Mouse (Mus musculus) embryonic facial prominence, embryonic 15.5 days (tissue): Measurements from ENCODE around the gene Med20. TPM values are rescaled to one million over a fixed set of nuclear protein-coding genes. Genes with fewer than 3 reads are reported as not detected.
A peak's percentile ranks its signal among the peaks of the same experiment; 100 is the strongest.
"Not testable (repeated sequence)": the region's sequence is repeated elsewhere in the genome, so short reads cannot be mapped to it uniquely, and the experiment has no call there.

Source experiments
- ATAC-seq: fragments of 200-750 bp; cut with Nextera tagmentation; 2 replicates; pipeline ENCODE4 v1.8.0; 2017; ENCODE audit warnings: low read depth, moderate TSS enrichment; ENCODE audit not compliant: insufficient number of reproducible peaks, low FRiP score, low TSS enrichment
- H3K27ac ChIP-seq: fragments of 300-500 bp; sonication (generic); replicated peaks from 2 replicates; pipeline ENCODE4 v1.5.1; 2015; ENCODE audit warnings: mild to moderate bottlenecking, inconsistent platforms
- H3K27me3 ChIP-seq: fragments of 300-500 bp; sonication (generic); 2 replicates; pipeline ENCODE4 v1.6.1; 2015; ENCODE audit warnings: inconsistent platforms
- H3K36me3 ChIP-seq: fragments of 300-500 bp; sonication (generic); 2 replicates; pipeline ENCODE4 v1.6.1; 2015; ENCODE audit warnings: mild to moderate bottlenecking, inconsistent platforms
- H3K4me1 ChIP-seq: fragments of 300-500 bp; sonication (generic); 2 replicates; pipeline ENCODE4 v1.6.1; 2015; ENCODE audit warnings: inconsistent platforms
- H3K4me2 ChIP-seq: fragments of 300-500 bp; sonication (generic); replicated peaks from 2 replicates; pipeline ENCODE4 v1.6.1; 2015; ENCODE audit warnings: mild to moderate bottlenecking, inconsistent platforms
- H3K4me3 ChIP-seq: fragments of 300-500 bp; sonication (generic); replicated peaks from 2 replicates; pipeline ENCODE4 v1.5.1; 2015; ENCODE audit warnings: mild to moderate bottlenecking, inconsistent platforms
- H3K9ac ChIP-seq: fragments of 300-500 bp; sonication (generic); 2 replicates; pipeline ENCODE4 v1.6.1; 2015; ENCODE audit warnings: inconsistent platforms
- H3K9me3 ChIP-seq: fragments of 300-500 bp; sonication (generic); replicated peaks from 2 replicates; pipeline ENCODE4 v1.6.1; 2016; ENCODE audit warnings: inconsistent platforms
- WGBS: fragments of 180-500 bp; shearing (Covaris S2); methylation state at CpG from one replicate; pipeline ENCODE4 v1.1.7; 2015; 5-methylcytosine and 5-hydroxymethylcytosine counted together
- polyA plus RNA-seq: library from polyadenylated mRNA; unstranded; fragments of >200 nt; fragmentation: Nextera tagmentation; extraction: Ambion mirVana; gene quantifications from 2 replicates; pipeline ENCODE4 v1.2.1, GENCODE M21; 2015

Med20 gene
- polyA plus RNA-seq, 1 experiment from 2014 or later: 51.9 TPM

DNA sequence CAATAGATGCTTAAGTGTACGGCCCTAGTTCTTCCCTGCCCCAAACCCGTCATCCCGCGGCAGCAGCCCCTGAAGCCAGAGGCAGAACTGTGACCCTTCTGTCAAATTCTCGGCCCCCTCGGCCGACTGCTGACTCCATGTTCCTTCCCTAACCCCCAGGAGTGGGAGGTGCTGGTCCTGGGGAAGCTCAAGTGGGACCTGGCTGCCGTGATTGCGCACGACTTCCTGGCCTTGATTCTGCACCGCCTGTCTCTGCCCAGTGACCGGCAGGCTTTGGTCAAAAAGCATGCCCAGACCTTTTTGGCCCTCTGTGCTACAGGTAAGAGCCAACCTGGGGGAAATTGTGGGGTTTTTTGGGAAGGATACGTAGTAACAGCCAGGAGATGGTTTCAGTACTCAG is 14.1 kb upstream of the Med20 start:
- Histone ChIP-seq H3K27ac (peak overlapping the region; percentile 99), H3K27me3 (no peaks in the 10 kb centered on the region), H3K9me3 (no peaks in the 10 kb centered on the region), H3K4me2 (peak overlapping the region; percentile 79), H3K4me3 (peak overlapping the region; percentile 88), H3K4me1 (peaks cover 41% of the 10 kb centered on the region), H3K36me3 (peaks cover 48% of the 10 kb centered on the region), H3K9ac (0 out of 2 replicates have a peak overlapping the region, but pooled peaks have one; percentile 54)
- WGBS: 53% methylated on average over 13 of the region's 13 CpGs
- ATAC-seq: no peak

DNA sequence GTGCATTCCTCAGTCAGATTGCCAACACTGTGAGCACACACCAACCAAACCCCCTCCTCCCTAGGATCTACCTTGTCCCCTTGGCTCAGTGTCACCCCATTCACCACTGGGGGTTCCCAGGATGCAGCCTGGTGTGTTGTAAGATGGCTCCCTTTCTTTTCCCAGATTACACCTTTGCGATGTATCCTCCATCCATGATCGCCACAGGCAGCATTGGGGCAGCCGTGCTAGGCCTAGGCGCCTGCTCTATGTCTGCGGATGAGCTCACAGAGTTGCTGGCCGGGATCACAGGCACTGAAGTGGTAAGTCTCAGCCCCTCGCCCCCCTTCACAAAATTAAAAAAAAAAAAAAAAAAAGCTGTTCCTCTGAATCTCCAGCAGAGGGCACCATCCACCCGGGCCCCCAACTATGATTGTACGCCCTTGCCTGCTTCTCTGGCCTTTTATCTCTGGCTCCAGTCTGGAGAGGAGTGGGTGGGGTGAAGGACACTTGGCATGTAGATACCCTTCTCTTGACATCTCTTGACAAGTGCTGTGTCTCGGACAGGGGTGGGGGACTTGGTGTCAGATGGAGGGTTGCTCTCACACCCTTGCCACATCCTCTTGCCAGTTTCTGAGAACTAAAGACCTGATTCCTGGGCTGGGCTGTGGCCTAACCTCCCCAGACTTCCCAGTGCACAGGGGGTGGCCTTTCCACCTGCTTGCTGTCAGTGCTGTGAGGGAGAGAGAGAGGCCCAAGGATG is 13.4 kb upstream of the Med20 start:
- 21% methylated on average over 10 of the region's 10 CpGs for WGBS
- Histone ChIP-seq H3K4me1 (peaks cover 36% of the 10 kb centered on the region), H3K27me3 (no peaks in the 10 kb centered on the region), H3K9me3 (no peaks in the 10 kb centered on the region), H3K36me3 (peaks cover 54% of the 10 kb centered on the region), H3K4me2 (peak overlapping the region; percentile 25; the same call in 1 of the 2 replicates), H3K27ac (peak overlapping the region; percentile 99), H3K9ac (no peak overlapping the region), H3K4me3 (0 out of 2 replicates have a peak overlapping the region, but pooled peaks have one; percentile 10)
- ATAC-seq: no peak

DNA sequence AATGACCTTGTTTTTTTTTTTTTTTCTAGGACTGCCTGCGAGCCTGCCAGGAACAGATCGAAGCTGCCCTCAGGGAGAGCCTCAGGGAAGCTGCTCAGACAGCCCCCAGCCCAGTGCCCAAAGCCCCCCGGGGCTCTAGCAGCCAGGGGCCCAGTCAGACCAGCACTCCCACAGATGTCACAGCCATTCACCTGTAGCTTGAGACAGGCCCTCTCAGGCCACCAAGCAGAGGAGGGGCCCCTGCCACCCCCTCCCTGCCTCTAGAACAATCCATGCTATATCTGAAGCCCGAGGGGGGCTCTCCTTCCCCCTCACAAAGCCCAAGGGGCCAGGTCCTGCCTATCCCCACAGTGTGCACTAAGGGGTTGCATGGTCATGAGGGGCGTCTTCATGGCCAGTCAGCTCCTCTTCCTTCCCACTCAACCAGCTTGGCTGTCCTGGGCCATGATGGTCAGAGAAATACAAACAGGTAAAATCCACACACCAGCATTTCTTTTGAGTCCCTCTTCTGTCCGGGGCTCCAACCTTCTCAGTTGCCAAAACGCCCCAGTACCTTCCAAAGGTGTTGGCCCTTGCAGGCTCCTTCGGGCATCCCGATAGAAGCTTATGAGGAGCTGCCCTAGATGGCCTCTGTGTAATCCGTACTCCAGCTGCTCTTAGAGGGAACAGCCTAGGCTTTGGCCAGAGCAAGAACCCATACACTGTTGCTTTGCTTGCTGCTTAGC is 12.6 kb upstream of the Med20 start:
- H3K27me3 ChIP-seq, H3K4me2 ChIP-seq, H3K9ac ChIP-seq, H3K9me3 ChIP-seq, ATAC-seq, H3K4me3 ChIP-seq: not testable (repeated sequence)
- Histone ChIP-seq H3K36me3 (peaks cover 57% of the 10 kb centered on the region), H3K4me1 (peaks cover 35% of the 10 kb centered on the region), H3K27ac (peak overlapping the region; percentile 99)
- 82% methylated on average over 10 of the region's 10 CpGs for WGBS

DNA sequence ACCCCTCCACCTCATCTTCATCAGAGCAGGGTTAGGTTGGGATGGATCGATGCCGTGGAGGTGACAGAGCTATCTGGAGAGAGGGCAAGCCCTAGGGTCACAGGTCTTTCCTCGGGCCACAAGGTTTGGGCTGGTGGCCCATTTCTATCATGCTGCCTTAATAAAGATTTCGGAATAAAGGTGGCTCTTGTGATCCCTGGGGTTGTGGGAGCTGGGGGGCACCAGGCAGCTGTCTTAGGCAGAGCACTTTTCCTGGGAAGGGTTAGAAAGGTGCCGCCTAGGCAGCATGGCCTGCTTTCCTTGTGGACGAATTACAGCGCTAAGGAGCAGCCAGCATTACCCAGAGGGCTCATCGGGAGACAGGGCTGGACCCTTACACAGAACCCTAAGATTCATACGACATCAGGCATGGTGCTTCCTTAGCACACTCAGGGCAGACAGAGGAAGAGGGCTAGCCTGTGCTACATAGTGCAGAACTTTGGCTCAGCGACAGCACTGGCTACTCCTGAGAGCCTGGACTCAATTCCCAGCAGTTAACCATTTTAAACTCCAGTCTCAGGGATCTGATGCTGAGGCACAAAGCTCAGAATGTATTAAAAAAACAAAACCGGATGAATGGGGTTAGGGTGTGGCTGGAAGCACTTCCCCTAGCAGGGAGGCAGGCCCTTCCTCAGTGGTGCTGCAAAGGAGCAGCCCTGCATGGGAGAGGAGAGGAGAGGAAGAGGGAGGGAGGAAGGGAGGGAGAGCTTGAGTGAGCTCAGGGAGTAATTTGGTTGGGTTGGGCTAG is 11.7 kb upstream of the Med20 start:
- 66% methylated on average over 11 of the region's 11 CpGs for WGBS
- ATAC-seq: no peak

DNA sequence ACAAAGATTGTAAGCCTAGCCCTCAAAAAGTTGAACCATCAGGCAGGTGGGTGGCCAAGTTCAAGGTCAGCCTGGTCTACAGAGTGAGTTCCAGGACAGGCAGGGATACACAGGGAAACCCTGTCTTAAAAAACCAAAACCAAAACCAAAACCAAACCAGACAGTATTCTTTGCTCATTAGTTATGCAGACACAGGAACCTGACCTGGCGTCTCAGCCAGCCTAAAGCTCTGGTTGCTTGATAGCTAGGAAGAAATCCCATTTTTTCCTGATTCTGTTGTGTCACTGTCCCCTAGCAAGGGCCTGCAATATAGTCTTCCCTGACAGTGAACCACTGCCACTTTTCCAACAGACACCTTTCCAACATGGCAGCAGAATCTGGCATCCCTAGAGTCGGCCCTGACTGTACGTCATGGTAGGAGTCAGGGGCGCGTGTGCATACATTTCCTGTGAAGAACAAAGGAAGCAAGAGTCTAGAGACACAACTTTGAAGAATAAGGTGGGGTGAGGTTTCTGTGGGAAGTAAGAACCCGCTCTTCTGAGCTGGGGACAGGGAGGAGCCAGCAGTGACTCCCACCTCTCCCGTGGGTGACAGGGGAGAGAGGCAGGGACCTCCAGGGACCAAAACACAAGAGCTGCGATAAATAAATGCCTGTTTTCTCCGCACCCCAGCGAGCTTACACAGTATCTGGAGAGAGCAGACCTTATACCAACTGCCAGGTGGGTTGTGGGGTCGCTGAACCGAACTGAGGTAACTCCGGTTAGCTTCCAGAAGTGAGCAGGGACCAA is 10.6 kb upstream of the Med20 start:
- Histone ChIP-seq H3K36me3 (peaks cover 76% of the 10 kb centered on the region), H3K27ac (peak overlapping the region; percentile 80), H3K4me3 (no peak overlapping the region), H3K4me1 (peaks cover 34% of the 10 kb centered on the region), H3K9me3 (no peaks in the 10 kb centered on the region), H3K9ac (no peak overlapping the region), H3K4me2 (no peak overlapping the region), H3K27me3 (no peaks in the 10 kb centered on the region)
- ATAC-seq: no peak
- whole genome bisulfite sequencing: 84% methylated on average over 13 of the region's 13 CpGs

More for the DNA sequence above, 11.7 kb upstream of the Med20 start:
- H3K4me1 ChIP-seq: peaks cover 35% of the 10 kb centered on the region
- H3K36me3 ChIP-seq: peaks cover 67% of the 10 kb centered on the region
- peak overlapping the region; percentile 80 for H3K27ac ChIP-seq
- no peak overlapping the region for H3K9ac ChIP-seq
- no peak overlapping the region for H3K4me3 ChIP-seq
- H3K27me3 ChIP-seq: no peaks in the 10 kb centered on the region
- no peak overlapping the region for H3K4me2 ChIP-seq
- H3K9me3 ChIP-seq: no peaks in the 10 kb centered on the region

DNA sequence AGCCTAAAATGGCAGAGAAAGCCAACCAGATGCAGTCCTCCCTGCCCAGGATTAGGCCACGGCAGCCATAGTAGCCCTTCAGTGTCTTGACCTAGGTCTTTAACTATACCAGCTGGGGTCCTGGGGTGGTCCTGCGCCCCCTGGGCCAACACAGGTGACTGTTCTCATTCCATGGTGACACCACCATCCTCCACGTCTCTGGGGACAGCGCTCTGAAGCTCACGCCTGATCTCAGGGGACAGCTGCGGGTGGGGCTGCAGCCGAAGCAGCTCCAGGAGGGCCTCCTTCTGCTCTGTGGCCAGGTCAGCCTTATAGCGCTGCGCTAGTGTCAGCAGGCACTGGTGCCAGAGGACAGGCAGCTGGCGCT is 10.0 kb upstream of the Med20 start:
- Histone ChIP-seq H3K4me1 (peaks cover 28% of the 10 kb centered on the region), H3K4me2 (no peak overlapping the region), H3K4me3 (no peak overlapping the region), H3K9me3 (no peaks in the 10 kb centered on the region), H3K36me3 (peaks cover 81% of the 10 kb centered on the region), H3K27me3 (no peaks in the 10 kb centered on the region), H3K27ac (0 out of 2 replicates have a peak overlapping the region, but pooled peaks have one; percentile 80), H3K9ac (no peak overlapping the region)
- ATAC-seq: no peak
- WGBS: 92% methylated on average over 10 of the region's 10 CpGs

DNA sequence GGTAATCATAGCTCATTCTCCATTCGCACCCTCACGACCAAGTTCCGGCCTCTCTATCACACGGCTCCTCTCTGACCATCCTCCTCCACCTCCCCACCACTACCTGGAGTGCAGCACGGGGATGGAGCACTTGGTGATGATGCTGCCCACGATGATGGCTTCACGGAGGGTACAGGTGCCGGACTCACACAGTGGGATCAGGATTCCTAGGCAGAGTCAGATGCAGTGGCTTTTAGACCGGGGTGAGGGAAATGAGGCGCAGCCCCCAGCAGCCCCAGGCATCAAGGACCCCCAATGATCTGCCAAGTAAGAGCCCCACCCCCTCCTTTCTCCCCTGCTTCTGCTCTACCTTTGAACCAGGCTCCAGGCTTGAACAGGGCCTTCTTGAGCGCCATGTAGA is 9.1 kb upstream of the Med20 start:
- H3K9ac ChIP-seq: no peak overlapping the region
- no peak overlapping the region for H3K27ac ChIP-seq
- no peak overlapping the region for H3K4me3 ChIP-seq
- peaks cover 83% of the 10 kb centered on the region for H3K36me3 ChIP-seq
- no peaks in the 10 kb centered on the region for H3K27me3 ChIP-seq
- peaks cover 19% of the 10 kb centered on the region for H3K4me1 ChIP-seq
- WGBS: 91% methylated on average over 11 of the region's 11 CpGs
- H3K4me2 ChIP-seq: no peak overlapping the region
- no peak for ATAC-seq
- H3K9me3 ChIP-seq: no peaks in the 10 kb centered on the region

DNA sequence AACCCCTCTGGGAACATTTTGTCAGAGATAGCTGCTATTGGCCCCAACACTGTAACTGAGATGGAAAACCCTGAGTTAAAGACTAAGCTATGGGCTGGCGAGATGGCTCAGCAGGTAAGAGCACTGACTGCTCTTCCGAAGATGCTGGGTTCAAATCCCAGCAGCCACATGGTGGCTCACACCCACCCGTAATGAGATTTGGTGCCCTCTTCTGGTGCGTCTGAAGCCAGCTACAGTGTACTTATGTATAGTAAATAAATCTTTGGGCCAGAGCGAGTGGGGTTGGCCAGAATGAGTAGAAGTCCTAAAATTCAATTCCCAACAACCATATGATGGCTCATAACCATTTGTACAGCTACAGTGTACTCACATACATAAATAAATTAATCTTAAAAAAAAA is 5.2 kb upstream of the Med20 start:
- H3K27me3 ChIP-seq: no peaks in the 10 kb centered on the region
- no peaks in the 10 kb centered on the region for H3K9me3 ChIP-seq
- peaks cover 68% of the 10 kb centered on the region for H3K36me3 ChIP-seq
- no peak for ATAC-seq
- no peak overlapping the region for H3K4me2 ChIP-seq
- WGBS: 63% methylated on average over 5 of the region's 5 CpGs
- no peak overlapping the region for H3K9ac ChIP-seq
- no peak overlapping the region for H3K27ac ChIP-seq
- peaks cover 10% of the 10 kb centered on the region for H3K4me1 ChIP-seq
- H3K4me3 ChIP-seq: no peak overlapping the region

DNA sequence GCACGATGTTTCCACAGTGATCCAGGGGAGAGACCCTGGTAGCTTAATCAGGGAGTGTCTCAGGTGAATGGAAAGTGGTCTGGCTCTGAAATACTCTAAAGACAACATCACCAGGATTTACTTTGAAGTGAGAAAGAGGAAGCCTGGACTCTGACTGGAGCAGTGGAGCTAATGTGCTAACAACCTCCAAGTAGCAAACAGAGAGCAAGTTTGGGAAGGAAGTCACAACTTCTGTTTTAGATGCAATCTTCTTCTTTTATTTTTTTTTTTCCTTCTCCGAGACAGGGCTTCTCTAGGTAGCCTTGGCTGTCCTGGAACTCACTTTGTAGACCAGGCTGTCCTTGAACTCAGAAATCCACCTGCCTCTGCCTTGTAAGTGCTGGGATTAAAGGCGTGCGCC is 2.2 kb upstream of the Med20 start:
- Histone ChIP-seq H3K27ac (no peak overlapping the region), H3K27me3 (no peaks in the 10 kb centered on the region), H3K4me2 (0 out of 2 replicates have a peak overlapping the region, but pooled peaks have one; percentile 86), H3K4me1 (peaks cover 22% of the 10 kb centered on the region), H3K9ac (0 out of 2 replicates have a peak overlapping the region, but pooled peaks have one; percentile 4), H3K4me3 (no peak overlapping the region), H3K36me3 (peaks cover 53% of the 10 kb centered on the region), H3K9me3 (no peaks in the 10 kb centered on the region)
- no peak for ATAC-seq
- WGBS: 94% methylated on average over 4 of the region's 4 CpGs

DNA sequence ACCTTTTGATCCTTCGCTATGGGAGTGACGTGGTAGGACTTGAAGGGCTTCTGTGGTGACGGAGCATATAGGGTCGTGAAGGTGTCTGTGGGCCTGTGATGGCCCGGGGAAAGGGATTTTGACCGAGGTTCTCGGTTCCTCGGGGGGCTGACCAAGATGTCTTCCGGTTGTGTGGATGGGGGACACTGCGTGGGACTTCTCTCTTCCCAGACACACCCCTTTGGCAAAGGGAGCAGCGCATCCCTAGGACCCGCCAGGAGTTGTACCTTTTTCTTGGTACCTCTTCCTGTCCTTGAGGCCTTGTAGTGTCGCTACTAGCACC is 240 bp downstream of the Med20 start:
- Histone ChIP-seq H3K4me1 (peaks cover 22% of the 10 kb centered on the region), H3K27ac (peak overlapping the region; percentile 80; the same call in 1 of the 2 replicates), H3K27me3 (no peaks in the 10 kb centered on the region), H3K9me3 (no peaks in the 10 kb centered on the region), H3K36me3 (peaks cover 45% of the 10 kb centered on the region), H3K4me3 (peak overlapping the region; percentile 95), H3K4me2 (peak overlapping the region; percentile 86), H3K9ac (peak overlapping the region; percentile 89)
- ATAC-seq: no peak
- WGBS: under 1% methylated on average over 13 of the region's 13 CpGs
